Mouse (Mus musculus) heart, postnatal 0 days (tissue): ENCODE measurements around the gene Cenpj.

Experiments used
- CTCF ChIP-seq: IDR thresholded peaks from 2 replicates; pipeline ENCODE4 v1.5.1; 2016; ENCODE audit warnings: antibody characterized with exemption, control low read depth, low read depth
- EP300 ChIP-seq: IDR thresholded peaks from 2 replicates; pipeline ENCODE4 v1.6.1; 2016; ENCODE audit warnings: antibody characterized with exemption, low read depth

GRCm38 (mm10) chr14:56617470-56617869 is 42.2 kb upstream of the Cenpj start:
- no peak for TF ChIP-seq EP300
- TF ChIP-seq CTCF, result no peak
